Mouse (Mus musculus) ES-E14 (cell line): Measurements from ENCODE around the gene Ncs1.

Source experiments
- CHD2 ChIP-seq: IDR thresholded peaks from 2 replicates; pipeline ENCODE4 v1.6.1; 2014; ENCODE audit warnings: mild to moderate bottlenecking, low read depth, low read length, inconsistent platforms
- HCFC1 ChIP-seq: IDR thresholded peaks from 2 replicates; pipeline ENCODE4 v1.6.1; 2012; ENCODE audit warnings: low read length, inconsistent platforms, borderline replicate concordance; ENCODE audit not compliant: insufficient read depth
- MAFK ChIP-seq: IDR thresholded peaks from 2 replicates; pipeline ENCODE4 v1.6.1; 2014; ENCODE audit warnings: mild to moderate bottlenecking, low read depth, low read length, inconsistent platforms; ENCODE audit not compliant: insufficient read depth
- ZC3H11A ChIP-seq: IDR thresholded peaks from 2 replicates; pipeline ENCODE4 v1.6.1; 2012; ENCODE audit warnings: low read depth, mild to moderate bottlenecking, inconsistent platforms, low read length, borderline replicate concordance

- TF ChIP-seq MAFK (no peak), ZC3H11A (no peak), HCFC1 (no peak), CHD2 (no peak)
Observed at GRCm38 (mm10) chr2:31327186-31327585, 81.6 kb downstream of the Ncs1 start.
